Mouse (Mus musculus): Measurements from ENCODE around the gene Phf21a.
"Not testable (repeated sequence)": the region's sequence is repeated elsewhere in the genome, so short reads cannot be mapped to it uniquely, and the experiment has no call there.

Gene Phf21a

DNA sequence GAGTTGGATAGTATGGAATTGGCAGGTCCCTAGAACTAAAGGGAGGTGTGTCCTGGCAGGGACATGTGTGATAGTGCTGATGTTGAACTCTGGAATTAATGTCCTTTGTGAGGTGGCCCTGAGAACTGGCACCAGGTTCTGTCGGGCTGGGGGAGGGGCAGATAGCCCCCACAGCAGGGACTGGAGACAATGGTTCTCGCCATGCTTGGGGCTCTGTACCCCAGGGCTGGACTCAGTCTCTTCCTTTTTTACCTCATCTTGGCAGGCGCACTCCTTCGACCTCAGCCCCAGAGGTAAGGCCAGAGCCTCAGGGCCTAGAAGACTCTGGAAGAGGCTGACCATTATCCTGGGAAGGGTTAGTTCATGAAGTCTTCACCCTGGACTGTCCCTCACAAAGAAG lies 289.8 kb downstream of the Phf21a start:
- no peak for DNase-seq (ENCODE audit: low spot score)

DNA sequence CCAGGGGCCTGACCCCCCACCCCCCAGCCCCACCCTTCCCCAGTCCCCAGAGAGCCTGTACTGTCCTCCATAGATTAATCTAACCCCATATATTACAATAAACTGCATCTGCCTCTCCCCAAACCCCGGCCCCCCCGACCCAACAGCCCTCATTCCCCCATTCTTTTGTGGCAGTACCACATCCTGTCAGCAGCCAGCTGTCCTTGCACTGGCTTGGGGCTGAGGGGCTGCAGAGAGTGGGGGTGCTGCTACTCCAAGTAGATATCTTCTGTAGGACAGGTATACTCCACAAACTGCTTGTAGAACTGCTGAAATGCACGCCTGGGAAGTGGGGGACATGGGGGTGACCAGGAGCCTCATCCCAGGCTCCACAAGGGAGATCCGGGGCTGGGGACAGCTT lies 291.2 kb downstream of the Phf21a start:
- DNase-seq (ENCODE audit: low spot score): no peak

DNA sequence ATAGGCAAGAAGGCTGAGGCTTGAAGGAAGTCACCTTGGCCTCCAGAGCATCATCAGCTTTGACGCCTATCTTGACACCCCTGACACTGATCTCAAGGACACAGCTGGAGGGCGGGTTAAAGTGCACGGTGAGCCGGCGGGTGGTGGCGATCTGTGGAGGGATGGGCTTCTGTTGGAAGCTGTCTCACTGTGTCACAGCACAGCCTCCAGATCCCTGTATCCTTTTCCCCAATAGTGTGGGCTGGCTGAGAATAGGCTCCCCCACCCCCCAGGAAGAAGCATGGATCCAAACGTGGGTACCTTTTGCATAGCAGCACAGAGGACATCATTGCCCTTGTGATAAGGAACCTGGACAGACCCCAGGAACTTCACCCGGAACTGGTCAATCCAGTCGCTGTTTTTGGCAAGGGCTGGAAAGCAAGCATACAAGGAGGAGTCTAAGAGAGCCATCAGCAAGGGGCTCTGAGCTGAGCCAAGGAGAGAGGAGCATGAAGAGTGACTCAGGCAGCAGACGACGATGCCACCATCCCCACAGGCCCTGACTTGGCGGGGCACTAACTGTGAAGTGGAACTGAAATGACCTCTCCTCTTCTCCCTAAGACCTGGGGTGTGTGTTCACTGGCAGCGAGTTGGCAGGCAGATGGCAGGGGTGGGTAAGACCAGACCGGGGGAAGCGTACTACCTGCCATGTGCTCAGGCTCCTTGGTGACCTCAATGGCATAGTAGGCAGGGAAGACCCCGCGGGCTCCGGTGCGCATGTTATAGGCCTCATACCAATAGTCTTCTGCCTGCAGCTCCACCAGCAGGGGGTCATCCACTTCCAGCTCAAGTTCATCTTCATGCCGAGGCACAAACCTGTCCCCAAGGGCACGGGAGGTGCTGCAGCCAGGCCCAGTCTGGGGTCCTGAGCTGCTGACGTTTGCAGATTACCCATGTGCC lies 292.5 kb downstream of the Phf21a start:
- no peak for DNase-seq (ENCODE audit: low spot score)

DNA sequence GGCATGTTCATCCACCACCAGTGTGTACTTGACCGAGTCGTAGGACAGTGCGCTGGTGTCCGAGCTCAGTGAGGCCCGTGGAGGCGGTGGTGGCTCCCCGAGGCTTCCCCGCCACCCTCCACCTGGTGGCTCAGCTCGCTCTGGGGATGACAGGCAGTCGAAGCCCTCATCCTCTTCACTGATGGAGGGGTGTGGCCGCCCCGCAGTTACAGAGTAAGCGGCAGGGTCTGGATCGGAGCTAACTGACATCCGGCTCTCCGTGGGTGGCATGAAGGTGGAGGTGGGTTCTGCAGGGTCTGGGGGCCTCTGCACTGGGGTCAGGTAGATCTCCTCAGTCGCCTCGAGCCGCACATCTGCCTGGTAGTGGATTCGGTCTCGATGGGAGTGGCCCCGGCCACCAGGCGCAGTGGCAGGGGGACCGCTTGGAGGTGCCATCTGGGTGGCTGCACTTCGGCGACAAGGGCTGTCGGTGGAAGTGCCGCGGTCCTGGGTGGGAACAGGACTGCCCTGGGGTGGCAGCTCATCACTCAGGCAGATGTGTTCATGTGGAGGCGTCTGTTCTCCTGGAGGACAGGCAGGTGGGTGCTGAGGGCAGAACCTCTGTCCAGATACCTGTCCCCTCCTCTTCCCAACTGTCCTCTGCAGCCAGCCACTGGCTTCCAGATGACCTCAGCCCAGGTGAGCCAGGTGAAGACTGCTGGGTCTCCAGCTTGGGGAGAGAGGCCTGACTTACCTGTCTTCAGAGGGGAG lies 294.1 kb downstream of the Phf21a start:
- no peak for DNase-seq (ENCODE audit: low spot score)

DNA sequence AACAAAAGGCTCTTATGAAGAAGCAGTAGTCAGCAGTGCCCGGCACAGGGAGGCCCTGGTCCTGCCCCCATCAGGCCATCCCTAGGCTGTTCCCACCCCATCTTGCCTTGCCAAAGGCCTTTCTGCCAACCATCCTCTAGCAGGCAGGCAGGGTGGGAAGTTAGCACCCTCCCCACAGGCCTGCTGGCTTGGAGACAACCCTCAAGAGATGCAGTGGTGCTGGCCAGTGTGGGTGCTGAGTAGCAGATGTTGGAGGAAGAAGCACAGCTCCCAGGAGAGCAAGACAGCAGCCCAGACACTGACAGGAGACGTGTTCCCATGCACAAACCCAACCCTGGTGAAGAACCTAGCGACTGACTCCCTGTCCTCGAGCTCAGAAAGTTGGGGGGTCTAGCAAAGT lies 294.7 kb downstream of the Phf21a start:
- DNase-seq (ENCODE audit: low spot score): no peak

DNA sequence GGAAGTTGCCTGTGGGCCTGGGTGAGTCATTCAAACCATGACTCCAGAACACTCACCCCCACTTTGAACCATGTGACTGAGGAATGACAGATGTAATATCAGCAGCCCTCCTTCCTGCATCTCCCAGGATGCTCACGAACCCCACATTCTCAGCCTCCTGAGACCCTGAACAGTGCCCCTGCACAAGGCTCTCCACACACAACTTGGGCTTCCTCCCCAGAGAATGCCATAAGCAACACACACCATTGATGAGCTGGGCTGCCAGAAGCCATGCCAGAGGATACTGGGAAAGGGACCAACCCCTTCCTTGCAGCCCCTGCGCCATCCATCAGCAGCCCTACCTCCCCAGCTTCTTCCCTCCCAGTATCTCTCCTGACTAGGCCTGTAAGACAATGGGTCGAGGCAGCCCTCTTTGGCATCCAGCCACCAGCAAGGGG lies 295.2 kb downstream of the Phf21a start:
- no peak for DNase-seq (ENCODE audit: low spot score)

DNA sequence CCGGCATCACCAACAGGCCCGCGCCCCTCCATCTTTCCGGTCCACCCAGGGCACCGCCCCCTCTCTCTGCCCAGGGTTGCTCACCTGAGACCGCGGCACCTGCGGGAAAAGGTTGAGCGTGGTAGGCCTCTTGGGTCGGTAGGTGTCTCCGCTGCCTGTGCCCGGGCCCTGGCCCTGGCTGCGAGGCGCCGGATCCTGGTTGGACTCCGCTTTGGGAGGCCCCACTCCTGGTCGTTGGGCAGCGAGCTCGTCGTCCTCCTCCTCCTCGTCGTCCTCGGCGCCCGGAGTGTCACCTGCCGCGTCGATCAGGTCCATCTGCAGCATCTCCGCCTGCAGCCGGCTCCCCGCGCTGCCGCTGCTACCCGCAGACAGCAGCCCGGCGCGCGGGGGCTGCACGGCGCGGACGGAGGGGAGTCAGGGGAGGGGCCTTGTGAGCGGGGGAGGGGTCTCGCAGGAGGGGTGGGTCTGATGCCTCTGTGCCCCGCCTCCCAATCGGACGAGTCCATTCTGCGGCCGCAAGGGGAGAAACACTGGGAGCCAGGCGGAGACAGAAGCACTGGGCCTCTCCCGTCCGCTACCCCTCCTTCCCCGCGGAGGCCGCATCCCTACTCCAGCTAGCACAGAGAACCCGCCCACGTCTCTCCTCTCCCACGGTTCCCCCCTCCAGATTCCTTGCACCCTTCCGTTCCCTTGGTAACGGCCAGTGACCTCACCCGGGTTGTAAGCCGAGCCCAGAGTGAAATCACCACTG lies 296.1 kb downstream of the Phf21a start:
- peak; percentile 100 for DNase-seq (ENCODE audit: low spot score)

DNA sequence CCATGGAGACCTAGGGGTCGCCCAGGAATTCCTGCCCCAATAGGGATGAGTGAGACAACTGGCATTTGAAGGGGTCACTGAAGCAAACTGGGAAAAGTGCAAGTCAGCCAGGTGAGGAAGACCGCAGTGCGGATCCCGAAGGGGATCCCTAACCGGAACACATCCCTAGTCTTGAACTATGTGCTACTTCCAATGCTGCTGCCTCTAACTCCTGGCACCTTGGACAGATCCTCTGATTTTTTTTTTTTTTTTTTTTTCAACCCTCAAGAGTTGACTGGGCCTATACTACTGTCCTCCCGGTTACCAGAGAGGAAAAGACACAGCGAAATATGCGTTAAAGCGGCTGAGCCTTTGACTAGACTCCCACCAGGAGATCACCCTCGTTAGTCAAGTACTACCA lies 296.7 kb downstream of the Phf21a start:
- no peak for DNase-seq (ENCODE audit: low spot score)

DNA sequence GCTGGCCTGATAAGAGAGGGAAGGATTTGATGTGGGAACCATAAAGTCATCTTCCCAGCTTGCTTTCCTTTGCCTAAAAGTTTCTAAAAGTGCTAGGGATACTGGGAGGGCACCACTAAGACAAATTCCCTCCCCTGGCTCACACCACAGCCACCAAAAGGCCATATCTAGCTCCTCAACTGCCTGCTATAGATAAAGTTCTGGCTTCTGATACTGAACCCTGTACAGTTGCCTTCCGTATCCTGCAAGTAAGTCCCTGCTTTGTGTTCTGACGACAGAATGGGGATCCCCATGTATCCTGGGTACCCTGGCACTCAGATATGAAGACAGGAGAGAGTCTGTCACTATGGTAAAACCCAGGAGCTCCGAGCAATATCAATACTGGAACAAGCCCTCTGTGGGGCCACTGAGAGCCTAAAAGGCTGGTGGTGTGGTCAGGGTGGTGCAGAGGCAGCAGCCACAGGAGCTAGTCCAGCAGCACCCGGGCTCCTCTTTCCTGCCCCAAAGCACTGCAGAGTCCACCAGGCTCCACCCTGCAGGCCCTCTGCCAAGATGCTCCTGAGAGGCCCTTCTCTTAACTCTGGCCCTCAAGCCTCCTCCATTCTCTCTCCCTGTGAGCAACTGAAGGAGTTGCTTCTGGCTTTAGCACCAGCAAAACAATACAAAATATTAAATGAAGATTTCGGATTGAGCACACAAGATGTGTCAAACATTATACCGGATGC lies 297.5 kb downstream of the Phf21a start:
- DNase-seq (ENCODE audit: low spot score): no peak

DNA sequence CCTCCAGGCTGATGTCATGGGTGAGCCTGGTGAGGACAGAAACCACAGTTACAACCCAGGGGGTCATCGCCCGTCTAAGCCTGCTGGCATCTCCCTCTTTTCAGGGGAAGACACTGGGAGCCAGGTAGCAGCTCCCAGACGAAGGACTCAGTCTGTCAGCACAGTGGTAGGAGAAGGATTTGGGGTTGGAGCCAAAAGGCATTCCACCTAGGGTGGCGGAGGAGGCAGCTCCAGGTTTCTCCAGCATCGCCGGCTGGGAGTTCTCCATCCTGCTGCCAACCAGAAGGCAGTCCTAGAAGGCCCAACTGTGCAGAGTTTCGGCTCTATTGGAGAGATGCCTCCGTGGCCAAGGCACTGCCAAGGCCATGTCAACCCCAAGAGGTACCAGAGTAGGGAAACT lies 298.2 kb downstream of the Phf21a start:
- no peak for DNase-seq (ENCODE audit: low spot score)

DNA sequence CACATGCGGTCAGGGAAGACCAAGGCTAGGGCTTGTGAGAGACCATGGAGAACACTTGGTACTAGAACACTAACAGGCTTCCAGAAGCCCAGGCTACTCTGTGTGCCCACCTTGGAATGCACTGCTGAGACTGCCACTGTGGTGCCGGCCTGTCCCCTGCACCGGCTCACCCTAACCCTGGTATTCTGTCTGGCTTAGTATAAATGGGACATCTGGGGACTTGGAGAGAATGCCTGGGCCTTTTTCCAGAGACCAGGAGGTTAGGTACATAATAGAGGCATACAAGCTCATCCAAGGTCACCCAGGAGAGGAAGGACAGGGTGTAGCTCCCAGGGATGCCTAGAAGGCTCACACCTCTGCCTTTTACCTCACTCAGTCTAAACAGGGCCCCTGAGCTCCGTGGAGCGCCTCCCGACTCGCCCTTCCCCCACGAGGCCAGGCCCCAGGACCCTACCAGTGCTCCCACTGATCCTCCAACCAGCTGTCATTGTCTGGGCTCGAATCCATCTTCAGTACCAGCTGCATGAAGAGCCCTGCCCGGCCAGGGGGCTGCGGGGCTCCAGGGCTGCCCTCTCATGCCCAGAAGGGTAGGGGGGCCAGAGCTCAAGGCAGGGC lies 298.9 kb downstream of the Phf21a start:
- no peak for DNase-seq (ENCODE audit: low spot score)

DNA sequence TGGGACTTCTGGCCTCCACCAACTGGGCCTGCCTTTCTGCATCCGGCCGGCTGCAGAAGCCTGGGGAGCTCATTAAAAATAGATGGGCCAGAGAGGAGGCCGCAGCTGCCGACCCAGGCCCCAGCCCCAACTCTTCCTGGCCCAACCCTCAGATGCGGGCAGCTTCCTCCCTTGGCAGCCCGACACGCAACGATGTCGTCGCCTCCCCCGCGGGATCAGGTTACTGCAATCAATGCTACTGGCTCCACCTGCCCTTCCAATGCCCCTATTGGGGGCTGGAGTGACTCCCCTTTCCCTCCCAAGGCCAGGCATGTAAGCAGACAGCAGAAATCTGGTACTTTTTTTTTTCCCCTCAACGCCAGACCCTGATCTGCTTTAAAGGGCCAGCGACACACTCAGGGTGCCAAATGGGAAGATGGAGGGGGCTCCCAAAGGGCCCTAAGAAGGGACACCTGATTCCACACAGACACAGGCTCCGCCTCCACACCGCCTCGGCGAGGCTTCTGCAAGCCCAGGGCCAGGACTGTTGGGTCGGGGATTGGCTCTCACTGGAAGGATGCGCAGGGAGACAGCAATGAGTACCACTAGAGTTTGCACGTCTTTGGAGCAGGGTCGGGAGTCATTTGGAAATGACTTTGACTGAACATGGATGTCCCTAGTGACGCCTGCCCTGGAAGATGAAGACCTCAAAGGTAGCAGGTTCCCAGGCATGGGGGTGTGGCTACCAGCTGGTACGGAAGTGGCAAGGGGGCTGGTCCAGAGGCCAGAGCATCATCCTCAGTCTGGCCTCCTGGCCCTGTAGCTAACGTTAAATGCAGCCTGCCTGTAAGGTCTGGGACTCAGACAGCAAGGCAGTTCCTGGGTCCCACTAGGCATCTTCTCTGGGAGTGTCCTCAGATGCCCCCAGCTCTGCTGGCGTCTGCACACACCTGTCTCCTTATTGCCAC lies 299.7 kb downstream of the Phf21a start:
- peak; percentile 90 for DNase-seq (ENCODE audit: low spot score)

DNA sequence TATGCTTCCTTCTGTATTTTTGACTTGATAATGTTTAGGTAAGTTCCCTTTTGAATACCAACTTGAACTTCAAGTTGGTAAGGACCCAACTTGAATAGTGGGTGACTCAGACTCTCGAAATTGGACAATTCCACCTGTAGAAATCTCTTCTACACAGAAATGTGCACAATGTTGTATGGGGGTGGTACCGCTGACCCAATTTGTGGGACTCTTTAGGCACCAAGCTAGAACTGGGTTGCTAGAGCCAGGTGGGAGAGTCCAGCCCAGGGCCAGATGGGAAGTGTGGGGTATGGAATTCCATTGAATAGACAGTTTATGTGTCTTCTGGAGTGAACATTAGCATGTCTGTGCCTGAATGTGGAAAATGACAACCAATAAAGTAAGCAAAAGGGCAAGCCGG lies 302.6 kb downstream of the Phf21a start:
- DNase-seq (ENCODE audit: low spot score): no peak

DNA sequence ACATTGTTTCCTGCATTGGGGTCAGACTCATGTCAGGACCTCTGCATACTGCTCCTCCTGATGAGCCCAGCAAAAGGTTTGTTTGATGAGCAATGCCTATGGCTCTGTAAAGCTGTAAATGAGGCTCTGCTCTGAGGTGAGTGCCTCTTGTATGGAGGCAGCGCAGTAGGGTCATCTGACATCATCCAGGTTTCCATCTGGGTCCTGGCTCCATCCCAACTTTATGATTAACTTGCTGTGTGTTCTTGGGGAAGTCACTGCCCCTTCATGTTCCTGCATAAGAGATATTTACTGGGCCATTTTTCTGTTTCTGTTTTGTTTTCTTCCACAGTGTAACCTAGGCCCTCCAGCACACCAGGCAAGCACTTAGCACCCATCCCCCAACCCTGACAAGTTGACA lies 304.5 kb downstream of the Phf21a start:
- DNase-seq (ENCODE audit: low spot score): no peak

DNA sequence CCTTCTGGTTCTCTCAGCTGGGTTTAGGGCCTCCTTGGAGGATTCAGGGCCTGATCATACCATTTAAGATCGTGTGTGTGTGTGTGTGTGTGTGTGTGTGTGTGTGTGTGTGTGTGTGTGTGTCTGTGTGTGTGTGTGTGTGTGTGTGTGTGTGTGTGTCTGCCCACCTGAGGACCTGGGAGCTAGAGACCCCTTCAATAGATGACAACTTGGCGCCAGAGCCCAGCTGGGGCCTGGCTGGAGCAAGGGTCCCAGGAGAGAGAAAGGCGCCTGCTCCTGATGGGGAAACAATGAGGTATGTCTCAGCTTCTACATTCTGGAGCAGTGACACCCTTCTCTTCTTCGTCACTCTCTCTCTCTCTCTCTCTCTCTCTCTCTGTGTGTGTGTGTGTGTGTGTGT lies 307.0 kb downstream of the Phf21a start:
- DNase-seq (ENCODE audit: low spot score): not testable (repeated sequence)

DNA sequence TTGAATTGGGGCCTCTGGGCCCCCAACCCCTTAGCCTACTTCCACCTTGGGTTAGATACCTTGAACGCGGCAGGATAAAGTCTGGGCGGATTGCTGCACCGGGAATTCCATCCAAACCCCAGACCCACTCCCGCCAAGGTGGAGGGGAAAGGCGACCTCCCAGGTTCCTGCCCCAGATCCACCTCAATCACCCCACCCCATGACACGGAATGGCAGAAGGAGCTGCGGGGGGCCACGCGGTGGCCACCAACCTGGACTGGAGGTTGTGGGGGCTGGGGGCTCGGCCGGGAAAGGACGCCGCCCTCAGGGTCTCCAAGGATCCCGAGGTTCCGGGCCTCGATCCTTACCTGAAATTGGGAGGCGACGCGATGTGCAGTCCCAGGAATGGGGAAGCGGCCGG lies 307.8 kb downstream of the Phf21a start:
- no peak for DNase-seq (ENCODE audit: low spot score)

DNA sequence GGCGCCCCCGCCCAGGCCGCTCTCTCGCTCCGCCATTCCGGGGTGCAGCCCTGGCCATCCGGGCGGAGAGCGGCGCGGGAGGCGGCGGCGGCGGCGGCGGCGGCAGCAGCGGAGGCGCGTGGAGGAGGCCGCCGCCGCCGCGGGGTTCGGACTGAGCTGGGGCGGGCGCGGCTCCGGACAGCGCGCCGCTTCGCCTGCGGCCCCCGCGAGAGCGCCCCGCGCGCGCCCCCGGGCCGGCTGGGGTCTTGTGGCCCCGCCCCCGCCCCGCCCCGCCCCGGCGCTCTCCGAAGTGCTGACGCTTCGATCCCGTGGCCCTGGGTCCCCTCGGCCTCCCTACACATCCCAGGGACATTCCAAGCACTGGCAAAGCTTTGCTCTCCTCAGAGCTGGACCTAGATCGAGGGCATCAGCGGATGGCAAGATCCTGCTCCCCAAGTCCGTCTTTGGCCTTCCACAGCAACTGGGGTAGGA lies 308.2 kb downstream of the Phf21a start, which contains the start of gene Mapk8ip1:
Gene Mapk8ip1, minus strand, starts transcription at position 173 of the 471 bp plus-strand sequence.
- peak; percentile 75 for DNase-seq (ENCODE audit: low spot score)

DNA sequence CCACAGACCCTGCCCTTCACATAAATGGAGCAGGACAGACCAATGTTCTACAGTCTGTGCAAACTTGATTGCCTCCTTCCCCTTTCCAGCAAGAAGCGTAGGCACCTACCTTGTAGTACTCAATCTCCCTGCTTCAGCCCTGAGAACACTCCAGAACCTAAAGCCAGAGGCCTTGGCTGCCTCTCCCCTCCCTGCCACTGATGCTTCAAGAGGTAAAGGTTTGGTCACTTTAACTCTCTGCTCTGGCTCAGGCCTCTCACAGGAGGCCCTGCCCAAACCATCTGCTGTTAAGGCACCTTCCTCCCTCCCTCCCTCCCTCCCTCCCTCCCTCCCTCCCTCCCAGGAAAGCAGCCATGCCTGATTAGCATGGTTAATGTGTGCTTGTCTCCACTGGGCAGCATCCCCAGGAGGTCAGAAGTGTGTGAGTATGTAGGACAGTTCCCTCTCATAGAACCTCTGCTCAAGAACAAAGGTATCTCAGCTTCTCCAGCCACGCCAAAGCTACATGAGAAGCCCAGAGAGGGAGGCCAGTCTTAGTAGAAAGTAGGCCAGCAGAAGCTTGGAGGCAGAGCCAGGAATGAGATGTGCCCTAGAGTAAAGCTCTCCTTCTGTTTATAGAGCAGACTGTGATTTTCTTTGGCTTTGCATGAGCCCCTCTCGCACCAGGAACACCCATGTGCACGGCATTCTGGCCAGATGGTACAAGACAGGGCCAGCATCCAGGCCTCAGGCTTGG lies 309.8 kb downstream of the Phf21a start:
- DNase-seq (ENCODE audit: low spot score): no peak

DNA sequence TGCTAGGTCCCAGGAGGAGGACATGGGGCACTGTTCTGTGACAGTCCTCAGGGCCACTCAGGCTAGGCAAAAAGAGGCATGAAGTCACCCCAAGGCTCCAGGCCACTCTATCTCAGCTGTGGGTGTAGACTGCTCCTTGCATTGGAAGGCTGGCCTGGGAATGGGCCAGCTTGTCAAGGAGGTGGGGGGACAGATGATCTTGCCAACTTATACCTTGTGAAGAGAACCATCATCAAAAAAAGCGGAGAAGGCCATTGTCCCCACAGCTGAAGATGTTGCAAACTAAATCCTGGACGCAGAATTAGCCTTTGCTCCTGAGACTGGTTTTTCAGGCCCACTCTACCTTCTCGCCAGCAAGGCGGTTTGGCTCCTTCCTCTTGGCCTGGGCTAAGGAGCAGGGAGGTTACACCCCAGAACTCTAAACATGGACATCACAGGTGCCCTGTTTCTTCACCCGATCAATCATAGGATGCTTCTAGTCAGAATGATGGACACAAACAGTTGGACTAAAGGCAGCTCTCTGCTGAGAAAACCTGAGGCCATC lies 310.9 kb downstream of the Phf21a start:
- no peak for DNase-seq (ENCODE audit: low spot score)
